Mouse (Mus musculus): ENCODE data around the gene Parm1.

The Parm1 gene

DNA sequence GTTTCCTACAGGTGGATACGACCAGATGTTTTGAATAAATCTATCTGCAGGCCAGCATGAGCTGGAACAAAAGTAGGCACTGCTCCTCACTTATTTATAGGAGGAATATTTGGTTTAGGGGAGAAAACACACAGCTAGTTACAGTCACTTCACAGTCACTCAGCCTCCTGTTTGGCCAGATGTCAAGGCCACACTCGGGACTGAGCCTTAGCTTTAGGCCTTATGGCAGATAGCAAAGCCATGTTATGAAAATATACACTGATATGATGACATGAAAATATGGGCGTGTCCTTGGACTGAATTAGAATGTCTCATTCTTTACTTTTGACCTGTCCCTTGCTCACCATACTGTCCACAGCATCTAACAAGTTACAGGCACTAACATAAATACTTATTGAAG is 137.8 kb downstream of the Parm1 start:
- no peak for DNase-seq

DNA sequence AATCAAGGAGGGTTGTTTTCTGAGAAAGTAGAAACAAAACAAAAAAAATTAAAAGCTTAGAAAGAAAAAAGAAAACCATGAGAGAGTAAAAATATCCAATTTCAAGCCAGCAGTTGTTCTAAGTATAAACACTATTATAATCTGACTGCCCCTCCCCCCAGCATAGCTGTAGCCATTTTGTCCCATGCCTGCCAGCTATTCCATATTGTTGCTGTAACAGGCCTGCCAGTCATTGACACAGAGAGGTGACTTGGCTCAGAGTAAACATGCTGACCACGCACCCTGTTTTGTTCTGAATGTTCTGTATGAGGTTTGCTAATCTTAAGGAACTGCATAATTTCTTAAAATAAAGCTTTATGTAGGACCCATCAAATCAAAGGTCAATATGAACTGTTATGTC is 145.3 kb downstream of the Parm1 start:
- no peak for DNase-seq

DNA sequence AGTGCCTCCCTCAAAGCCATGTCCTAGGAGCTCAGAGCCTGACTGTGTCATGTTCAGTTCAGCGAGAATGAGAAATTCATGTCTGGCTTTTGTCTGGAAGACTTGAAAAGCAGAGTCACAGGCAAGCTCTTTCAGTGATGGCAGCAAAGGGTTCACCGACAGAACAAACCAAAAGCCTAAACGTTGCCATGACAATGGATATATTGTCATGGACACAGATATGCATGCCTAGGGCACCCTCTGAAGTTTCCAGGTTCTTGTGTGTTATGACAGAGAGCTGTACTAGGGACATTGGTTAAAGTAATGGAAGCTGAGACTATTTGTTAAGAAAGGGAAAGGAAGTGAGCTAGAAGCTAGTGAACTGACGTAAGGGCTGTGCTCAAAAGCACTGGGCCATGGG is 149.7 kb downstream of the Parm1 start:
- DNase-seq, result no peak

DNA sequence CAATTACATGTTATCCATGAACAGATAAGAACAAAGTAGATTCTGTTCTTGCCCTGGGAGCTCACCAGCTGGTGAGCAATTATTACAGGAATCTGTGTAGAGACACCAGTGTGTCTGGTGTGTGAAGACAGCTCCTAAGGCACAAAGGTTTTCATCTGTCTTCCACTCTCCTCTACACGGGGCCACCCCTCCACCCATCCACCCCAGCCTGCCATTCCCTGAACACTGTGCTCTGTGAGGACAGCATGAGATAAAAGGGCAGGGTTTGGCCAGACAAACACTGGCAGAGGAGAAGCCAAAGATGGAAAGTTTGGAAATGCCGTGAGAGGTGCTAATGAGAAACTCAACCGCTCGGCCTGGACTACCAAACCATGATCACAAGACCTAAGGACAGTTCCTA is 151.8 kb downstream of the Parm1 start:
- DNase-seq, result no peak

Data from cerebellum, postnatal 36 days (tissue).